Mouse (Mus musculus) intestine, embryonic 16.5 days (tissue): ENCODE measurements around the gene Jmy. TPM values are rescaled to one million over a fixed set of nuclear protein-coding genes. Genes with fewer than 3 reads are reported as not detected.

Source experiments
- ATAC-seq: fragments of 200-750 bp; cut with Nextera tagmentation; 2 replicates; pipeline ENCODE4 v1.8.0; 2017; ENCODE audit warnings: moderate TSS enrichment, moderate library complexity
- H3K27ac ChIP-seq: fragments of 300-500 bp; sonication (generic); 2 replicates; pipeline ENCODE4 v1.5.1; 2014; ENCODE audit warnings: mild to moderate bottlenecking, low read length
- H3K27me3 ChIP-seq: fragments of 300-500 bp; sonication (generic); replicated peaks from 2 replicates; pipeline ENCODE4 v1.6.1; 2014; ENCODE audit warnings: low read length, control low read depth, mixed read lengths; ENCODE audit not compliant: control insufficient read depth, insufficient read depth
- H3K36me3 ChIP-seq: fragments of 300-500 bp; sonication (generic); 2 replicates; pipeline ENCODE4 v1.6.1; 2014; ENCODE audit warnings: low read length, control low read depth; ENCODE audit not compliant: control insufficient read depth, insufficient read depth
- H3K4me1 ChIP-seq: fragments of 300-500 bp; sonication (generic); 2 replicates; pipeline ENCODE4 v1.6.1; 2014; ENCODE audit warnings: low read length, control low read depth, mixed read lengths; ENCODE audit not compliant: control insufficient read depth, insufficient read depth
- H3K4me2 ChIP-seq: fragments of 300-500 bp; sonication (generic); 2 replicates; pipeline ENCODE4 v1.6.1; 2014; ENCODE audit warnings: low read depth, low read length, control low read depth
- H3K4me3 ChIP-seq: fragments of 300-500 bp; sonication (generic); 2 replicates; pipeline ENCODE4 v1.5.1; 2014; ENCODE audit warnings: mild to moderate bottlenecking, low read length
- H3K9ac ChIP-seq: fragments of 300-500 bp; sonication (generic); 2 replicates; pipeline ENCODE4 v1.6.1; 2014; ENCODE audit warnings: low read depth, low read length
- H3K9me3 ChIP-seq: fragments of 300-500 bp; sonication (generic); 2 replicates; pipeline ENCODE4 v1.6.1; 2016; ENCODE audit warnings: low read length, control low read depth; ENCODE audit not compliant: control insufficient read depth
- WGBS: fragments of 180-500 bp; shearing (Covaris S2); extraction: QIAGEN DNeasy Blood & Tissue Kit; methylation state at CpG from one replicate; pipeline ENCODE4 v1.1.7; 2014; 5-methylcytosine and 5-hydroxymethylcytosine counted together
- polyA plus RNA-seq: library from polyadenylated mRNA; unstranded; fragments of >200 nt; fragmentation: Nextera tagmentation; extraction: Ambion mirVana; gene quantifications from 2 replicates; pipeline ENCODE4 v1.2.1, GENCODE M21; 2015

The Jmy gene
- polyA plus RNA-seq, 1 experiment from 2014 or later = 1.9 TPM

GRCm38 (mm10) chr13:93419779-93420178, 79.8 kb downstream of the Jmy start:
- ATAC-seq = no peak
- Histone ChIP-seq H3K4me3 (no peak overlapping the region), H3K4me2 (no peak overlapping the region), H3K9ac (no peak overlapping the region), H3K27ac (no peak overlapping the region), H3K4me1 (no peaks in the 10 kb centered on the region), H3K36me3 (no peaks in the 10 kb centered on the region), H3K9me3 (no peaks in the 10 kb centered on the region), H3K27me3 (no peaks in the 10 kb centered on the region)
- WGBS = 75% methylated on average over 2 of the region's 2 CpGs

- Histone ChIP-seq H3K27me3 (no peaks in the 10 kb centered on the region), H3K9me3 (no peaks in the 10 kb centered on the region), H3K4me1 (no peaks in the 10 kb centered on the region), H3K4me2 (no peak overlapping the region), H3K9ac (no peak overlapping the region), H3K27ac (no peak overlapping the region), H3K36me3 (no peaks in the 10 kb centered on the region), H3K4me3 (no peak overlapping the region)
- 92% methylated on average over 2 of the region's 2 CpGs for WGBS
- ATAC-seq = no peak
Observed at GRCm38 (mm10) chr13:93418292-93418691, 81.3 kb downstream of the Jmy start.

GRCm38 (mm10) chr13:93415055-93415454, 84.6 kb downstream of the Jmy start:
- Histone ChIP-seq H3K27me3 (no peaks in the 10 kb centered on the region), H3K4me3 (no peak overlapping the region), H3K9ac (no peak overlapping the region), H3K4me2 (no peak overlapping the region), H3K27ac (no peak overlapping the region), H3K9me3 (no peaks in the 10 kb centered on the region), H3K4me1 (no peaks in the 10 kb centered on the region), H3K36me3 (no peaks in the 10 kb centered on the region)
- WGBS = 85% methylated on average over 5 of the region's 5 CpGs
- ATAC-seq = no peak

- no peak for ATAC-seq
- H3K36me3 ChIP-seq = no peaks in the 10 kb centered on the region
- H3K4me3 ChIP-seq = no peak overlapping the region
- no peaks in the 10 kb centered on the region for H3K4me1 ChIP-seq
- 49% methylated on average over 4 of the region's 4 CpGs for WGBS
- H3K9ac ChIP-seq = no peak overlapping the region
- no peak overlapping the region for H3K27ac ChIP-seq
- no peaks in the 10 kb centered on the region for H3K9me3 ChIP-seq
- H3K4me2 ChIP-seq = no peak overlapping the region
- no peaks in the 10 kb centered on the region for H3K27me3 ChIP-seq
Observed at GRCm38 (mm10) chr13:93410343-93410742, 89.3 kb downstream of the Jmy start.

- Histone ChIP-seq H3K9ac (no peak overlapping the region), H3K4me2 (no peak overlapping the region), H3K4me1 (no peaks in the 10 kb centered on the region), H3K4me3 (no peak overlapping the region), H3K9me3 (no peaks in the 10 kb centered on the region), H3K27ac (no peak overlapping the region), H3K27me3 (no peaks in the 10 kb centered on the region), H3K36me3 (no peaks in the 10 kb centered on the region)
- no peak for ATAC-seq
- 78% methylated on average over 5 of the region's 5 CpGs for WGBS
Observed at GRCm38 (mm10) chr13:93406855-93407254, 92.8 kb downstream of the Jmy start.

- no peak for ATAC-seq
- no peaks in the 10 kb centered on the region for H3K27me3 ChIP-seq
- no peak overlapping the region for H3K4me3 ChIP-seq
- no peaks in the 10 kb centered on the region for H3K9me3 ChIP-seq
- H3K36me3 ChIP-seq = no peaks in the 10 kb centered on the region
- H3K9ac ChIP-seq = no peak overlapping the region
- no peak overlapping the region for H3K4me2 ChIP-seq
- H3K4me1 ChIP-seq = no peaks in the 10 kb centered on the region
- WGBS = 85% methylated on average over 7 of the region's 7 CpGs
- H3K27ac ChIP-seq = no peak overlapping the region
Observed at GRCm38 (mm10) chr13:93401947-93402346, 97.7 kb downstream of the Jmy start.

- Histone ChIP-seq H3K27ac (no peak overlapping the region), H3K9me3 (no peaks in the 10 kb centered on the region), H3K4me2 (no peak overlapping the region), H3K4me1 (no peaks in the 10 kb centered on the region), H3K4me3 (no peak overlapping the region), H3K9ac (no peak overlapping the region), H3K36me3 (no peaks in the 10 kb centered on the region), H3K27me3 (no peaks in the 10 kb centered on the region)
- no peak for ATAC-seq
- 83% methylated on average over 5 of the region's 5 CpGs for WGBS
Observed at GRCm38 (mm10) chr13:93399710-93400216, 99.8 kb downstream of the Jmy start.

- Histone ChIP-seq H3K9me3 (no peaks in the 10 kb centered on the region), H3K4me2 (no peak overlapping the region), H3K27me3 (no peaks in the 10 kb centered on the region), H3K27ac (peak overlapping the region; percentile 7; the same call in 1 of the 2 replicates), H3K9ac (no peak overlapping the region), H3K4me3 (no peak overlapping the region), H3K36me3 (no peaks in the 10 kb centered on the region), H3K4me1 (no peaks in the 10 kb centered on the region; the same call in 1 of the 2 replicates)
- whole genome bisulfite sequencing = 37% methylated on average over 2 of the region's 2 CpGs
- peak; percentile 66 for ATAC-seq
Observed at GRCm38 (mm10) chr13:93389242-93389625, 110.4 kb downstream of the Jmy start.

GRCm38 (mm10) chr13:93388594-93389241, 110.9 kb downstream of the Jmy start:
- Histone ChIP-seq H3K4me1 (no peaks in the 10 kb centered on the region; the same call in 1 of the 2 replicates), H3K9ac (no peak overlapping the region), H3K4me3 (no peak overlapping the region), H3K36me3 (no peaks in the 10 kb centered on the region), H3K9me3 (no peaks in the 10 kb centered on the region), H3K27ac (peak overlapping the region; percentile 54; the same call in 1 of the 2 replicates), H3K27me3 (no peaks in the 10 kb centered on the region), H3K4me2 (no peak overlapping the region)
- WGBS = 46% methylated on average over 7 of the region's 7 CpGs
- peak; percentile 83 for ATAC-seq

- Histone ChIP-seq H3K9me3 (no peaks in the 10 kb centered on the region), H3K4me1 (no peaks in the 10 kb centered on the region; the same call in 1 of the 2 replicates), H3K4me3 (no peak overlapping the region), H3K4me2 (no peak overlapping the region), H3K9ac (no peak overlapping the region), H3K27me3 (no peaks in the 10 kb centered on the region), H3K27ac (no peak overlapping the region), H3K36me3 (no peaks in the 10 kb centered on the region)
- no peak for ATAC-seq
- WGBS = 92% methylated on average over 5 of the region's 5 CpGs
Observed at GRCm38 (mm10) chr13:93387440-93387839, 112.2 kb downstream of the Jmy start.
